Mouse (Mus musculus): Measurements from ENCODE around the gene Stum.
"Not testable (repeated sequence)": the region's sequence is repeated elsewhere in the genome, so short reads cannot be mapped to it uniquely, and the experiment has no call there.

Gene Stum

GRCm38 (mm10) chr1:180403694-180404606, 79.4 kb downstream of the Stum start:
- DNase-seq = peak in 1 of 2 experiments; percentile 86

DNA sequence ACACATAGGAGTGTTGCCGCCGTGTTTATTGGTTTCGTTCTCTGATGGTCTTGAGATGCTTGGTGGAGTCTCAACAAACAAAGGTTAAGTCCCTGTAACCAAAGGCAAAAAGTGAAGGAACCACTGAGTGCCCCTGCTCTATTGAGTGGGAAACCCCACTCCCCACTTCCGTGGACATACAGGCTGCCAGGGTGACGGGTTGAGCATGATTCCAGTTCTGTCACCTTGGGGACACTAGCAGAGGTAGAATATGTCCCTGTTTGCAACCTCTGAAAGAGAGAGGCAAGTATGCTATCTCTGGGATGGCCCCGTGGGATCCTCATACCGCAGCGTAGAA, 80.0 kb downstream of the Stum start:
- DNase-seq = peak in 1 of 2 experiments; percentile 81

DNA sequence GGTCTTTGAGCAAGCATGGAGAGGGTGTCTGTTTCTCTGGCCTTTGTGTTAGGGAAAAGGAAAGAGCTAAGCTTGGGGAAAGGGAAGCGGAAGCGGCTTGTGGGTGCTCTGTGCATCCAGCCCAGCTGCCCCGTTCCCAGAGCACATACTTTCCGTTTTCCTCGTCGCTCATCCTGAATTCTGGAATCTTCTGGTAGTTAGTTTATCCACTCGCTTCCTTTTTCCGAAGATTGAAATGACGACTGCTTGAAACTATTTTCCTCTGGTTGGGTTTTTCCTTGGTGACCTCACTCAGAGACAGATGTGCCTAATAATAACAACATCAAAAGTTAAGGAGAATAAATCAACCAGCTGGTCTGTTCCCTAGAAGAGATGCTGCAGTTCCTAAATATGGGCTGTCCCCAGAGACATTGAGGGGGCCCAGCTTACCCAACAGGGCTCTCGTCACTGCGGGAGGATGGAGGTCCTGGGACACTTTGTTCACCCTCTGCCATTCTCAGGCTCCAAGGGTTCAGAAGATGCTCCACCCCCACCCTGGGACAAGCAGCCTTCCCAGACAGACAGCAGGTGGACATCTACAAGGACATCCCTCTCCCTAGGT, 80.7 kb downstream of the Stum start:
- DNase-seq = no peak

- peak; percentile 88 to 92 for DNase-seq
These were observed 81.6 kb downstream of the Stum start for GRCm38 (mm10) chr1:180401725-180402124.

DNA sequence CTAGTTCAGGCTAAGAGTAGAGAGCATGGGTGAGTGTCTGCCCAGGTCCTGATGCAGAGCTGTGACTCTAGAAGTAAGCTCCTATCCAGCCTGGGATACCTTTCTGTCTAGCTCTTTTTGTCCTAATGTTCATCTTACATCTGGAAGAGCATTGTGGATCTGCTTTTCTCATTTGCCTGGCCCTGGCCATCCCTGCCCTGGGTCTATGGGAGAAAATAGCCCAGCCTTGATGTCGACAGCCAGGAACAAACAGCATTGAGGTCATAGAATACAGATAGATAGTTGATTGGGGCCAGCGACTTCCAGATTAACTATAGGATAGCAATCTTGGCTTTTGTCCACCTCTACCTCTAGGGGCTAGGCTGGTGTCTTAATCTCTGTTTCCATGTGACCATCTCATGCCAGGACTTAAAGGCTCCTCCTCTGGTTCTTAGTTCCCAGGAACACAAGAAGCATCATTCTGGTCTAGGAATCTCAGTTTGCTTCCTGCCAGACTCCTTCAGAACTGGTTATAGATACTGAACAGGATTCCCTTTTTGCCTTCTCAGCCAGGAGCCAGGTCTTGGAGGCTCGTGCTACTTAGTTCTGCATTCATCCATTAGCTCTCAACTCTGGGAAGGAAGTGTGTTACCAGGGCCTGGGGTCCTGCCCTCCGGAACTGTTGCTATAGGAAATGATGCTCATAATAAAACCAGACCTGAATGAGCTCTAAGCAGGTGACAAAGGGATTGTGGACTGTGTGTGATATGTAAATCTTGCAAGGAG, 82.4 kb downstream of the Stum start:
- DNase-seq = peak; percentile 46 to 47

DNA sequence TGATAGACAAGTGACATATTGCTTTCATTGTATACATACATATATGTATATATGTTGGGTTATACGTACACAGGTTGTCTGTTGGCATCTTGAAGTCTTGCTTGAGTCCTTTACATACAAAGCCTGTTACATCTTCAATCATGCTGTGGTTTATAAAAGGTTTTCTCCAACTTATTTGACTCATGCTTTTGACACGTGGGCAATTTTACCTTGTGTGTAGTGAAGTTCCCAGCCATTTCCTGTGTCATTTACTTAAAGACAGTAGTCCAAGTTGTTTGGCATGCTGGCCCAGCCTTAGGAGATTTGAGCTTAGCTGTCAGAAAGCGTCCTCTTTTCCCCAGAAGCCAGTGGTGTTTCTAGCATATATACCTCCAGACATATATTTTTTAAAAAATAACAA, 84.9 kb downstream of the Stum start:
- DNase-seq = no peak

DNA sequence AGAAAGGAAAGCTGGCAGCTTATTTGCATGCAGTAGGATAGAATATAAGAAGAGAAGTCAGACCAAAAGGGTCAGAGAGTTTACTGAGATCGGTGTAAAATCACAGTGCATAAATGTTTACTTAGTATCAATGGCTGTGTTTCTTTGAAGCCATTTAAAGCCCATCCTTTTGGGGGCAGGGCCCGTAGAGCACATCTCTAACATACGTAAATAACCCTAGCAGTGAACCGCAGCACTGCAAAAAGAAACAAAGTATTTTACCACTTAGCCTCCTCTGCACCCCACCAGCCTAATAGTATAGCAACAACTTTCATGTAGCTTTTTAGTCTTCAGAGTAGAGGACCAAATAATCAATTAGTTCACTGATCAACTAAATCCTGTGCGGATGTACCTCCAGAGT, 85.6 kb downstream of the Stum start:
- no peak for DNase-seq

- peak; percentile 46 to 61 for DNase-seq
These were observed 89.4 kb downstream of the Stum start for GRCm38 (mm10) chr1:180393873-180394272.

DNA sequence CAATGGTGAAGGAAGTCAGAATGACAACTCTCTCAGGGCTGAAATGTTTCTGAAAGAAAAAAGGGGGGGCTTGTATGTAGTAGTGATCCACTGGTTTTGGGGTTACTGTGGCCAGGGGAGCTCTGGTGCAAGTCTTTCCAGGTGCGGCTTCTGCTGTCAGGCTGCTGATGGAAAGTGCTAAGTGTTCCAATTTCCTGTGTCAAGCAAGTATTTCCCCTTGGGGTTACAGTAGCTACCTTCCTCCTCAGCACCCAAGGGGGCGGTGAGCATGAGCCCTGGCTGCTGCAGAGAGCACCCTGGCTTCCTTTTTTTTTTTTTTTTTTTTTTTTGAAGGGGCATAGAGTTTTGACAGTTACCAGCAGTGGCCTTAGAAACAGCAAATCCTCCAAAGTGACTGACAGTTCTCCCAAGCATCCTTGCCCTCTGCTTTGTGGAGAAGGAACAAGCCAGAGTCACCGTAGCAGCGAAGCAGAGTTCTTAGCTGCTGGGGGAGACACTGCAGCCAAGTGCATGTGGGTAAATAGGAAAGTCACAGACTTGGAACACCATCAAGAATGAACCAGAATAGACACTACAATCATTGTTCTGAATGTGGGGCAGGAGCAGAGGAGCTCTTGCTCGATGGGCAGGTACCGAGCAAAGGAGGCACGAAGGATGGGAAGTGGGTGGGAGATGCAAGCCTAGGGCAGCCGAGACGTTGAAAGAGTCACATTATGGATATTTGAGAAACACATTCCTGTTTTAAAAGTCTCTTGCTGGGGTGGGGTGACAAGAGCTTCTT, 90.1 kb downstream of the Stum start:
- peak; percentile 67 to 72 for DNase-seq

DNA sequence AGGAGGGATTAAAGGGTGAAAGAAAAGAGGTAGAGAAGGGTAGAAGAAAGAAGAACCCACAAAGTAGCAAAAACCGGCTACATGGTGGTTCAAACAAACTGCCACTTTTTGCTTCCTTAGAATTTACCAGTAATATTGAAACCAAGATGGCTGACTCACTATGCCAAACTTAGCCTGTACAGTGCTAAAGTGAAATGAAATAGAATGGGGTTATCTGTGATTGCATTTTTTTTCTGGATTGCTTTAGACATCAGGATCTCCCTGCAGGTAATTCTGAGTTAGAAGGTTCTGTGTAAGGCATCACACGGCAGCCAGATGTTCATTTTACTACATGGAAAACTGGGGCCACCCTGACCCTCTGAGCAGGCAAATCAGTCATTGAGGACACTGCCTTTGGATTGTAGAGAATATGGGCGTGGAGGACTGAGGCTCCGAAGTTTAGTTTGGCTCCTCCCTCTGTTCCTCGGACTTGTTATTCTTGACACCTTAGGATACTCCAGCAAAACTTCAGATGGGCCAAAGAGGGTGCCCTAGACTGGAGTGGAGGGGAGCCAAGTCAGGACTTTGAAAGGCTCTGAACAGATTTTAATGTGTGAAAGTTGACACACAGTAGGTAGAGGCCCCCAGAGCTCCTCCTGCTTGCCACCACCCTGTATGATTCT, 91.0 kb downstream of the Stum start:
- DNase-seq = no peak

DNA sequence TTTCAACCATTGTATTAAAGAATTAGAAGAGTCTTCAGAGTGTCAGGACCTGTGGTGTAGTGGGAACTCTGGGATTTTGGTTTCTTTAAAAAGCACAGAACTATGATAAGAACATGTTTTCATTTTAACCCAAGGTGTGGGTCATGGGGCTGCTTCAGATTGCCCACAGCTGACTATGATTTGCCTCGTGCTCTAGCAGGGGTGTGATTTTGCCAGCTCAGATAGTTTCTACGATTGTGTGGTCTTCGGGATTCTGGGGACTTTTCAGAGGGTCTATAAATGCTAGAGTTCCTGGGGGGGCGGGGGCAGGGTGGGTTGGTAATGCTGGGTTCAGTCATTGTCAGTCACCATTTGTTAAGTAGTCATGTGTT, 91.7 kb downstream of the Stum start:
- no peak for DNase-seq

DNA sequence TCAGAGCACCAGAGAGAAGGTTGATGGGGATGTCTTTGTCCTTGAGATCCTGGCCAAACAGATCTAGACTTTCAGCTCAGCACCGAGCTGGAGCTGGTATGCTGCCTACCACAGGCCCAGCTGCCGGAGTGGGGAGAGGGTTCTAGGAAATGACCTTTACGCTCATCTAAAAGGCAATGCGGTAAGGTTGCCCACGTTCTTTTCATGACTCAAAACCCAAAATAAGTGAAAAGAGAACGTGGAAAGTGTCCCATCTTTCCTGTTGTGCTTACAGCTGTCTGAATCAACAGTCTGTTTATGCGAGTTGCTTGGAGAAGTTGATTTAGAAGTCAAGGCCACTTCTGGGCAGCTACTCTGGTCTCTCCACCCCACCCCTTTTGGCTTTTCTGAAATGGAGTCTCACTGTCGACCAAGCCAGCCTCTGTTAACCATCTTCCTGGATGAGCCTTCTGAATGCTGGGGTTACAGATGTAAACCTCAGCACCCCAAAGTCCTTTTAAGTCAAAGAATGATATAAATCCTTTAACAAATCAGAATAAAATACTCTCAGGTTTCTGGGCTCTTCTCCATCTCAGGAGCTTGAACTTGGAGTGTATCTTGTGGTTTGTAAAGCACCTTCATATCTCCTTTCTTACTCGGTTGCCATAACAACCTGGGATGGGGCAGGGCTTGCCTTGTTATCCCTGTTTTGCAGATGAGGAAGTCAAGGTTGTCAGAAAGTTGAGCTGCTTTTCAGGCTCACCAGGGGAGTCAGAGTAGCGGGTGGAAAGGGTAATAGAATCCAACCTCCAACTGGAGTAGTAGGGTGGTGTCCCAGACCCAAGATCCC, 92.3 kb downstream of the Stum start:
- no peak for DNase-seq

DNA sequence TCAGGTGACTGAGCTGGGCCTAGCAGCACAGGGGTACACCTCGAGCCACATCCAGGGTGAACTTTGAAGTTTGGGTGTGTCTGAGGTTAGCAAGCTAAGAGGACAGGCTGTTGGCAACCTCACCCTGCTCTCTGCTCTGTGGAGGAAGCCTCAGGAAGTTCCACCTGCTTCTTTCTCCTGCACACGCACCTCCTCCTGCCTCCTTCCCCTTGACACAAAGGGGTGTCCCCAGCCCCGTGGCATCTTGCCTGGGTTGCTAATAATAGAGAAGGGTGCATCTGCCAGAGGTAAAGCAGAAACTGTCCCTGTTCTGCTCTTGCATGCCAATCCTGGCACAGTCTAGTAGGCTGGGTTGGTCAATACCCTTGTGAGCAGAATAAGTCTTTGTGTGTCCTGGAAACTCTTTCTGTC, 93.0 kb downstream of the Stum start:
- DNase-seq = peak; percentile 62 to 70

GRCm38 (mm10) chr1:180389213-180389760, 94.0 kb downstream of the Stum start:
- DNase-seq = not testable (repeated sequence)

DNA sequence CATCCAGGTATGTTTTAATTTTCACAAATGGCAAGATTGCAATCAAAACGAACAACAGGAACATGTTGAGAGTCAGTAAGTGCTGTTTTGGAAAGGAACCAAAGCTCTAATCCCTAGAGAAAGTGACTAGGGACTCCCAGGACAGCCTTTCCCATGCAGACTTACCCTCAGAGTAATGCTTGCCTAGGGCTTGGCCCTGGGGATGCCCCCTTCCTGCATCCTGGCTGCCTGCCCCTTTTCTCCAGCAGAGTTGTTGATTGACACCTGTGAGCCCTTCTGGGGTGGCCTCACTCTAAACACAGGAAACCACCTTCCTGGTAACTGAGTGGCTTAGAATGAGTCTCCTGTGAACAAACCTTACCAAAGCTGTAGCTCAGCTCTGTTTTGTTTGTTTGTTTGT, 94.8 kb downstream of the Stum start:
- peak in 1 of 2 experiments; percentile 36 for DNase-seq

GRCm38 (mm10) chr1:180387750-180388480, 95.4 kb downstream of the Stum start:
- no peak for DNase-seq

DNA sequence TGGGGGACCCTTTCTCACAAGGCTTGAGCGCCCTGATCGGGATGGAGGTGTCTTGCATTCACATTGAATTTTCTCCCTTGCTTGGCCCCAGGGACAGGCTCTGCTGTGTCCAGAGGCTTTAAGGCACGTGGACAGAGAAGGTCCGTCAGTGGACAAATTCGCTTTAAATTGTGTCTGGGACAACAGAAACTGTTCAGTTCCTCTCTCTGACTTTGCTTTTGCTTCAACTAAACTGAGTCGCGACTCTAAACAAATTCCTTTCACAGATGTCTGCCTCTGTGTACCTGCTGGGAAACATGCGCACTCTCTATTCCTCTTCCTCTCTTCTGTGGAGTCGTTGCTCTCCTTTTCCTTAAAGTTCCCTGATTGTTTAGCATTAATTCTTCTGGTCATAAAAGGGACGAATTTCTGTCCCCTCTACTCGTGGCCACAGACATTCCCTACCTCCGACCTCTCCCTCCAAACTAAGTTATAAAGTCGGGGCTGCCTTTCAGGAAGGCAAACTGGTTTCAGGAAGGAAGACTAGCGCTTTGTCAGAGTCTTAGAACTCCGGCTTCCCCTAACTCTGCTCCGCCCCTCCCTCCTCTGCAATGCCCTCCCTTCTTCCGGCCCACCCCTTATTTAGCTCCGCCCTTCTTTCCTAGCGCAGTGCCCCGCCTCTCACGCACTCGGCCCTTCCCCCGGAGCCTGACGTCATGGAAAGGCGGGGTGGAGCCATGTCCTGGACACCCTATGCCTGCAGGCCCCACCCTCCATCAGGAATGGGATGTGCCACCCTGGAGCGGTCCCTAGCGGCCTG, 96.2 kb downstream of the Stum start:
- DNase-seq = peak; percentile 99

DNA sequence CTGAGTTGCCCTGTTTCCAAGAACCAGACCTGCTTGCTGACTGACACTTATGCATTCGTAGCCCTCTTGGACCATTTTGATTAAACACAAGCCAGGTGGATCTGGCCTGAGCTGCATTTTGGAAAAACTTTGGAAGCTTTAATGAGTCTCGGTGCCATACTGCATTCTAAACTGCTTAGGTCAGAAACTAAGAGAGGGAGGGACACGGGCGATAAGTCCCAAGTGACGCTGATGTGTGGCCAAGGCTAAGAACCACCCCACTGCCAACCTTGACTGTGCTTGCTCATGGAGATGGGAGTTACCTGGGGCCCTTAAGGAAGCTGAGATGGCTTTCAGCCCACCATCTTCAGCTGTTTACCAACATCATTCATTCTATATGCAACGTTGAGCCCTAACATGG, 98.0 kb downstream of the Stum start:
- no peak for DNase-seq

DNA sequence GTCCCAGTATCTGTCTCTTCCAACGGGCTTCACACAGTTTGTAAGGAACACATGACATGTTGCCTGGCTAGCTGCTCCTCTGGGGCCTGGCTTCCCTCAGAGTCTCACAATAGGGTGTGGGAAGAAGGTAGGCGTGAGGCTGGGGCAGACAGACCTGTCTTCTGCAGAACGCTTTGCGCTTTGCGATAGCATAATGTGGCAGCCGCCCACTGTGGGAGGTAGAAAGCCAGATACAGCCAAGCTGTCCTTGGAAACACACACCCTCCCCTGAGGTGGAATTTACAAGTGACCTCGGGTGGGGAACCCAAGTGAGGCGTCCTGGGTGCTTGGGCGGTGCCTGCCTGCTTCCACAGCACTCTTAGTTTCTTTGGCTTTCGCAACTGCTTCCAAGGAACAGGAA, 98.8 kb downstream of the Stum start:
- no peak for DNase-seq

DNA sequence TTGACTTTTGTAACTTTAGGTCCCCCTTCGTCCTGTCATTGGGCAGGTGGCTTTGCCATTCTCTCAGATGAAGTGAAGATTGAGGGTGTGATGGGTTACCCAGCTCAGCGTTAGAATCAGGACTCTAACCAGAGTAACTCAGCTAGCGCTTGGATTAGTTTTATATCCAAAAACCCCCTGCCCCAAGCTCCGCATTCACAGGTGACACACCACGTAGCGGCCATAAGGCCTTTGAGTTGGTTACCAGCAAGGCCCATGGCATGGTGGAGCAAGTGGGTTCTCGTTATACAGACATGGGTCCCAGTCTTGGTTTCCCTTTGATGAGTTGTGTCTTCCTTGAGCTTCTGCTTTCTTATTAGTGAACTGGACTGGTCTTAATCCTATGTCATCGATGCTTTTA, 99.4 kb downstream of the Stum start:
- no peak for DNase-seq
